Mouse (Mus musculus) kidney, adult 2 months (tissue): ENCODE measurements around the gene Tm6sf1.

Source experiments
- CTCF ChIP-seq: fragments of 200-500 bp; conservative IDR thresholded peaks from 2 replicates; pipeline ENCODE4 v1.5.1; 2011; ENCODE audit warnings: low read depth, mild to moderate bottlenecking, control low read depth, low read length, moderate library complexity, mixed read lengths; ENCODE audit not compliant: insufficient read depth, insufficient read length
- POLR2A ChIP-seq: fragments of 200-500 bp; IDR thresholded peaks from one replicate; pipeline ENCODE4 v1.6.1; 2011; ENCODE audit warnings: low read depth, low read length, control low read depth

DNA sequence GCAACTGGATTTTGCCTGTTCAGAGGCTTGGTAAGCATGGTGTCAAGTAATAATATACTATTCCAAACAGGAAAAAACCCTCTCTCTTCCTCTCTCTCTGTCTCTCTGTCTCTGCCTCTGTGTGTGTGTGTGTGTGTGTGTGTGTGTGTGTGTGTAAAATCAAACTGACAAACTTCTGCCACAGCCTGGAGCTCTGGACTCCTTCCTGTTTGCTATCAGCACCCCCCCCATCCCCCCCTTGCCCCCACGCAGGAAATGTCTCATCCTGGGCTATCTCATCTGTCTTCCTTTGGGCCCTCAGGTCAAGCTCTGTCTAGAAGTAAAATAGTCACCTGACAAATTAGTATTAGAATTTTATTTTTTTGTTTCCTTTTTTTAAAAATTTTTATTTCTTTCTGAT, 15.0 kb downstream of the Tm6sf1 start:
- TF ChIP-seq CTCF = no peak
- TF ChIP-seq POLR2A = no peak
